Mouse (Mus musculus): ENCODE results near the gene Phrf1.

The Phrf1 gene

GRCm38 (mm10) chr7:141294479-141294878 lies 65.9 kb downstream of the Phrf1 start:
- DNase-seq: no peak

GRCm38 (mm10) chr7:141297926-141298650 lies 69.5 kb downstream of the Phrf1 start:
- DNase-seq: no peak

- DNase-seq: no peak
These were observed 70.6 kb downstream of the Phrf1 start for GRCm38 (mm10) chr7:141299175-141299574.

DNA sequence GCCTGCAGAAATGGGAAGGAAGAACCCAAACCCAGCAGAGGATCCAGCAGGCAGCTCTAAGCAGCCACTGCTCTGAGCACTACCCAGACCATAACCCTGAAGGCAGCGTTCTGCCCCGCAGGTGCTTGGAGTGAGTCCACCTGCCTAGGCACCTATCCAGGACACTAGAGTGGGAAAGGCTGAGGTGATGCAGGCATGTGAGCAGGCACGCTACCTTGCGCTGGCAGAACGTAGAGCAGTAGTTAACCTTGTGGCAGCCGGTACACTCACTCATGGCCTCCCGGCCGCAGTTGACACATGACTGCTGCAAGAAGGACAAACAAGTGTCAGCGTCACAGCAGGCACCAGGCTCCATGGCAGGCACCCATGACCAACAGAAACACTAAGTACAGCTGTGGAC lies 72.8 kb downstream of the Phrf1 start:
- DNase-seq: no peak

GRCm38 (mm10) chr7:141302702-141303268 lies 74.2 kb downstream of the Phrf1 start:
- no peak for DNase-seq

- DNase-seq: no peak
These were observed 76.0 kb downstream of the Phrf1 start for GRCm38 (mm10) chr7:141304537-141304936.

Data from layer of hippocampus, adult 9-11 months (tissue).